Mouse (Mus musculus) hindbrain, embryonic 14.5 days (tissue): ENCODE results near the gene Slc5a2. TPM values are rescaled to one million over a fixed set of nuclear protein-coding genes. Genes with fewer than 3 reads are reported as not detected.

Experiments
- ATAC-seq: fragments of 200-750 bp; cut with Nextera tagmentation; 2 replicates; pipeline ENCODE4 v1.8.0; 2017; ENCODE audit warnings: moderate number of reproducible peaks, mild to moderate bottlenecking, moderate TSS enrichment, moderate library complexity; ENCODE audit not compliant: low FRiP score
- DNase-seq: peaks from one replicate; pipeline ENCODE4 v3.0.0-alpha.2; 2015; ENCODE audit warnings: low spot score
- H3K27ac ChIP-seq: fragments of 300-500 bp; sonication (generic); 2 replicates; pipeline ENCODE4 v1.5.1; 2014; ENCODE audit warnings: mild to moderate bottlenecking, moderate library complexity
- H3K27me3 ChIP-seq: fragments of 300-500 bp; sonication (generic); 2 replicates; pipeline ENCODE4 v1.6.1; 2014; ENCODE audit warnings: mild to moderate bottlenecking, low read length, mixed read lengths; ENCODE audit not compliant: control insufficient read depth, insufficient read depth
- H3K36me3 ChIP-seq: fragments of 300-500 bp; sonication (generic); replicated peaks from 2 replicates; pipeline ENCODE4 v1.6.1; 2014; ENCODE audit not compliant: control insufficient read depth, insufficient read depth
- H3K4me1 ChIP-seq: fragments of 300-500 bp; sonication (generic); replicated peaks from 2 replicates; pipeline ENCODE4 v1.6.1; 2014; ENCODE audit warnings: antibody characterized with exemption, low read length, mixed read lengths; ENCODE audit not compliant: control insufficient read depth, insufficient read depth
- H3K4me2 ChIP-seq: fragments of 300-500 bp; sonication (generic); replicated peaks from 2 replicates; pipeline ENCODE4 v1.6.1; 2014; ENCODE audit warnings: mild to moderate bottlenecking, moderate library complexity
- H3K4me3 ChIP-seq: fragments of 300-500 bp; sonication (generic); replicated peaks from 2 replicates; pipeline ENCODE4 v1.5.1; 2014; ENCODE audit warnings: mild to moderate bottlenecking, low read length
- H3K9ac ChIP-seq: fragments of 300-500 bp; sonication (generic); 2 replicates; pipeline ENCODE4 v1.6.1; 2014
- H3K9me3 ChIP-seq: fragments of 300-500 bp; sonication (generic); 2 replicates; pipeline ENCODE4 v1.6.1; 2016; ENCODE audit warnings: low read length; ENCODE audit not compliant: control insufficient read depth
- WGBS: fragments of 180-500 bp; shearing (Covaris S2); extraction: QIAGEN DNeasy Blood & Tissue Kit; methylation state at CpG from one replicate; pipeline ENCODE4 v1.1.7; 2014; 5-methylcytosine and 5-hydroxymethylcytosine counted together
- polyA plus RNA-seq: library from polyadenylated mRNA; unstranded; fragments of >200 nt; fragmentation: Nextera tagmentation; extraction: Ambion mirVana; gene quantifications from 2 replicates; pipeline ENCODE4 v1.2.1, GENCODE M21; 2014

The Slc5a2 gene
- polyA plus RNA-seq, 1 experiment from 2014 or later = not detected

- no peaks in the 10 kb centered on the region for H3K27me3 ChIP-seq
- DNase-seq = peak; percentile 100
- H3K9me3 ChIP-seq = no peaks in the 10 kb centered on the region
- peaks cover 16% of the 10 kb centered on the region; the same call in 1 of the 2 replicates for H3K4me1 ChIP-seq
- peak; percentile 93 for ATAC-seq
- H3K9ac ChIP-seq = peak within 1 kb of the TSS; percentile 80
- peak within 1 kb of the TSS; percentile 52 for H3K4me3 ChIP-seq
- H3K36me3 ChIP-seq = peaks cover 39% of the 10 kb centered on the region
- WGBS = under 1% methylated on average over 67 of the region's 72 CpGs
- H3K27ac ChIP-seq = peak within 1 kb of the TSS; percentile 99
- peak within 1 kb of the TSS; percentile 66 for H3K4me2 ChIP-seq
These were observed 27.3 kb upstream of the Slc5a2 start, which contains the start of gene 9130023H24Rik for GRCm38 (mm10) chr7:128237927-128238778. 9130023H24Rik (minus strand) TSS chr7:128238031.

- Histone ChIP-seq H3K36me3 (peaks cover 42% of the 10 kb centered on the region), H3K27me3 (no peaks in the 10 kb centered on the region), H3K27ac (no peak overlapping the region), H3K4me2 (peak overlapping the region; percentile 66), H3K4me3 (peak overlapping the region; percentile 52), H3K9ac (peak overlapping the region; percentile 46; the same call in 1 of the 2 replicates), H3K9me3 (no peaks in the 10 kb centered on the region), H3K4me1 (peaks cover 16% of the 10 kb centered on the region; the same call in 1 of the 2 replicates)
- 31% methylated on average over 4 of the region's 4 CpGs for WGBS
- DNase-seq (peak; percentile 47), ATAC-seq (no peak)
These were observed 26.5 kb upstream of the Slc5a2 start for GRCm38 (mm10) chr7:128238991-128239390.

DNA sequence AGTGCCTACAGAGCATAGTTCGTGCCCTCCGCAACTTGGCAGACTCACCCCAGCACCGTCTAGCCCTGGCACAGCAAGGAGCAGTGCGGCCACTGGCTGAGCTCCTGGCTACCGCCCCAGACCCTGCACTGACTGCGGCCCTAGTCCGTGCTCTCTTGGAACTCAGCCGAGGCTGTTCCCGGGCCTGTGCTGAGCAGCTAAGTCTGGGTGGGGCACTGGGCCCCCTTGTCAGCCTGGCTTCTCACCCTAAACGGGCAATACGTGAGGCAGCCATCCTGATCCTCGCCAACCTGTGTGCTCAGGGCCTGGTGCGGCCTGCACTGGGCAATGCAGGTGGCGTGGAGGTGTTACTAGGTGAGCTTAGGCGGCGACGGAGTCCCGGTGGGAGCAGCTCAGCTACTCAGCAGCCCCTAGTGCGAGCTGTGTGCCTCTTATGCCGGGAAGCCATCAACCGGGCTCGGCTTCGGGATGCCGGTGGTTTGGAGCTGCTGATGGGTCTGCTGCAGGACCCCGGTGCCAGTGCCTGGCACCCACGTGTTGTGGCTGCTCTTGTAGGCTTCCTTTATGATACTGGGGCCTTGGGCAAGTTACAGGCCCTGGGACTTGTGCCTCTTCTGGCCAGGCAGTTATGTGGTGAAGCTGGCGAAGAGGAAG, 25.2 kb upstream of the Slc5a2 start:
- Histone ChIP-seq H3K9ac (no peak overlapping the region), H3K4me2 (no peak overlapping the region), H3K9me3 (no peaks in the 10 kb centered on the region), H3K4me1 (peaks cover 16% of the 10 kb centered on the region; the same call in 1 of the 2 replicates), H3K36me3 (peaks cover 54% of the 10 kb centered on the region), H3K27ac (no peak overlapping the region), H3K27me3 (no peaks in the 10 kb centered on the region), H3K4me3 (no peak overlapping the region)
- ATAC-seq = no peak
- WGBS = 96% methylated on average over 27 of the region's 27 CpGs
- DNase-seq = no peak

GRCm38 (mm10) chr7:128242331-128242730, 23.1 kb upstream of the Slc5a2 start:
- WGBS = 93% methylated on average over 16 of the region's 16 CpGs
- ATAC-seq = no peak
- no peaks in the 10 kb centered on the region for H3K9me3 ChIP-seq

DNA sequence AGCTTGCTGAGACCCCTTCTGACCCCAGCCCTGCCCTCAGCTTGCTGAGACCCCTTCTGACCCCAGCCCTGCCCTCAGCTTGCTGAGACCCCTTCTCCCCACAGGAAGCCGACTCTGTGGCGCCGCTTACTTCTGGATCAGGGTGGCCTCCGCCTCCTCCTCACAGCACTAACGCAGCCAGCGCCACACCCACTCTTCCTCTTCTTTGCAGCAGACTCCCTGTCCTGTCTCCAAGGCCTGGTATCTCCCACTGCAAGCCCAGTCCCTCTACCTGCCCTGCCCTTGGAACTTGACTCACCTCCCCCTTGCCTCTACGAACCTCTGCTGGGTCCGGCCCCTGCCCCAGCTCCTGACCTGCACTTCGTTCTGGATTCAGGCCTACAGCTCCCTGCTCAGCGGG, 21.5 kb upstream of the Slc5a2 start:
- H3K9me3 ChIP-seq = no peaks in the 10 kb centered on the region
- no peak overlapping the region for H3K27ac ChIP-seq
- H3K4me1 ChIP-seq = peaks cover 12% of the 10 kb centered on the region; the same call in 1 of the 2 replicates
- no peak overlapping the region for H3K4me3 ChIP-seq
- ATAC-seq (no peak), DNase-seq (no peak)
- H3K4me2 ChIP-seq = no peak overlapping the region
- H3K36me3 ChIP-seq = peaks cover 48% of the 10 kb centered on the region
- H3K9ac ChIP-seq = no peak overlapping the region
- WGBS = 42% methylated on average over 10 of the region's 10 CpGs
- no peaks in the 10 kb centered on the region for H3K27me3 ChIP-seq

More at GRCm38 (mm10) chr7:128242331-128242730, 23.1 kb upstream of the Slc5a2 start:
- Histone ChIP-seq H3K27ac (no peak overlapping the region), H3K9ac (no peak overlapping the region), H3K27me3 (no peaks in the 10 kb centered on the region), H3K36me3 (peaks cover 48% of the 10 kb centered on the region), H3K4me1 (peaks cover 16% of the 10 kb centered on the region; the same call in 1 of the 2 replicates), H3K4me3 (no peak overlapping the region), H3K4me2 (no peak overlapping the region)
- no peak for DNase-seq

- Histone ChIP-seq H3K9ac (no peak overlapping the region), H3K4me2 (no peak overlapping the region), H3K27ac (no peak overlapping the region), H3K36me3 (peaks cover 48% of the 10 kb centered on the region), H3K27me3 (no peaks in the 10 kb centered on the region), H3K9me3 (no peaks in the 10 kb centered on the region), H3K4me1 (peaks cover 6% of the 10 kb centered on the region; the same call in 1 of the 2 replicates), H3K4me3 (no peak overlapping the region)
- ATAC-seq (no peak), DNase-seq (no peak)
- WGBS = 81% methylated on average over 18 of the region's 18 CpGs
These were observed 20.9 kb upstream of the Slc5a2 start for GRCm38 (mm10) chr7:128244410-128245025.

- whole genome bisulfite sequencing = 73% methylated on average over 4 of the region's 4 CpGs
- Histone ChIP-seq H3K27me3 (no peaks in the 10 kb centered on the region), H3K4me1 (peaks cover 5% of the 10 kb centered on the region; the same call in 1 of the 2 replicates), H3K27ac (no peak overlapping the region), H3K4me3 (no peak overlapping the region), H3K9ac (no peak overlapping the region), H3K36me3 (peaks cover 41% of the 10 kb centered on the region), H3K4me2 (no peak overlapping the region), H3K9me3 (no peaks in the 10 kb centered on the region)
- ATAC-seq (no peak), DNase-seq (no peak)
These were observed 19.9 kb upstream of the Slc5a2 start for GRCm38 (mm10) chr7:128245547-128245946.

DNA sequence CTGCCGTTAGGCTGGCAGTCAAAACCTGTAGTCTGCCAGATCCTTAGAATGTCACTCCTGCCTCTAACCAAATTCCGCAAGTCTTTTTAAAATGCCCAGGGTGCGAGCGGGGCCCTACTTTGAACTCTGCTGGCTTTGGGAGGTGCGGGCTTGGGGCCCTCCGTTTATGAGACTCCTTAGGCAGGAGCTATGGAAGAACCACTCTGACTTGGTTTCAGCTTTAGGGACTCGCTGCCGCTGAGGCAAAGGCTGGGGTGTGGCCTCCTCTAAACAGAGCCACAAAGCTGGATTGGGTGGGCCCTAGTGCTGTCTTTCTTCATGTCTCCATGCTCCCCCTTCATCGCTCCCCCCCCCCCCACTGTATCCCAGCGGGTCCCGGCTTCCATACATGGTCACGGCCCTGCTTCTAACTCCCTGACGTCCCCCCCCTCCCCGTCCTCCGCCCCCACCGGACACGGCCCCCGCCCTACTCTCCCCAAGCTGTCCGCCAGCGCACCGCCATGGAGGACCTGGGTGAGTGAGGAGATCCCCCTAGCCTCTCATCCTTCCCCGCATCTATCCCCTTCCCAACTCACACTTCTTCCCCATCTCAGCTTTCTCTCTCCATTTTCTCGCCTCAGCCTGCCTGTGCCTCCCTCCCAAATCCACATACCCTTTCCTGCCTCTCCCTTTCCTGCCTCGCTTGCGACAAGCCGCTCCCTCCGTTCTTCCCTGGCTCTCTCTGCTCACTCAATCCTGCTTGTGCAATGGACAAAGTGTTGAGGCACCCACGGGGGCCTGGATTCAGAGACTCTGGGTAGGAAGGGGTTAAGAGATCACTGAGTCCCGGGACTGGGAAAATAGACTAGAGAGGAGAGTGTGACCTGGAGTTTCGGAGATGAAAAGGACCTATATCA, 18.7 kb upstream of the Slc5a2 start, which contains the start of gene Tgfb1i1:
Gene Tgfb1i1 (plus strand): TSS at position 317 of the 896 bp plus-strand sequence.
- WGBS = 2% methylated on average over 28 of the region's 30 CpGs
- Histone ChIP-seq H3K4me3 (peak within 1 kb of the TSS; percentile 28), H3K36me3 (peaks cover 31% of the 10 kb centered on the region), H3K27ac (peak within 1 kb of the TSS; percentile 53), H3K4me2 (peak within 1 kb of the TSS; percentile 48), H3K27me3 (no peaks in the 10 kb centered on the region), H3K4me1 (peaks cover 5% of the 10 kb centered on the region; the same call in 1 of the 2 replicates), H3K9me3 (no peaks in the 10 kb centered on the region), H3K9ac (peak within 1 kb of the TSS; percentile 40)
- DNase-seq (peak; percentile 34), ATAC-seq (peak; percentile 62)
